Mouse (Mus musculus) erythroblast, embryonic 14.5 days (primary cell): ENCODE data around the gene Snrpb2.

ENCODE experiments used
- GATA1 ChIP-seq: IDR thresholded peaks from 2 replicates; pipeline ENCODE4 v1.6.1; 2012; ENCODE audit warnings: low read length, inconsistent platforms, mixed read lengths
- TAL1 ChIP-seq: IDR thresholded peaks from 3 replicates; pipeline ENCODE4 v1.6.1; 2012; ENCODE audit warnings: low read length, inconsistent platforms, mixed read lengths

DNA sequence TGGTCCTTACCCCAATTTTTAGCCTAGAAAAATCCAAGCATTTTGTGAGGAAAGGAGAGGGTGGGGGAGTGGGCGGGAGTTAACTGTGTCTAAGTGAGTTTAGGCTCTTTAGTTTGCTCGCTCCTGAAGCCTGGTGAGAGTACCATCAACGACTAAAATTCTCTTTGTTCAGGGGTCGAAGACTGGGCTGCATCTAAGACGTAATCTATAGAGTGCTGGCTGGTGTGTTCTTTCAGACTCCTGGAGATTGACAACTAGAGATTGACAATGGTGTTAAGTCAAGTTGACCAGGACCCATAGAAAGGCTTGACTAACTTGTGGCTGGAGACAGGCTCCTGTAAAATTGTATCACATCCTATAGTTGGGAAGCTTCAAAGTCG lies 417 bp upstream of the Snrpb2 start:
- no peak for TF ChIP-seq GATA1
- TF ChIP-seq TAL1, result no peak
